Comparison of ENCODE assay signal across 8 mouse cellular contexts in the genomic region with DNA sequence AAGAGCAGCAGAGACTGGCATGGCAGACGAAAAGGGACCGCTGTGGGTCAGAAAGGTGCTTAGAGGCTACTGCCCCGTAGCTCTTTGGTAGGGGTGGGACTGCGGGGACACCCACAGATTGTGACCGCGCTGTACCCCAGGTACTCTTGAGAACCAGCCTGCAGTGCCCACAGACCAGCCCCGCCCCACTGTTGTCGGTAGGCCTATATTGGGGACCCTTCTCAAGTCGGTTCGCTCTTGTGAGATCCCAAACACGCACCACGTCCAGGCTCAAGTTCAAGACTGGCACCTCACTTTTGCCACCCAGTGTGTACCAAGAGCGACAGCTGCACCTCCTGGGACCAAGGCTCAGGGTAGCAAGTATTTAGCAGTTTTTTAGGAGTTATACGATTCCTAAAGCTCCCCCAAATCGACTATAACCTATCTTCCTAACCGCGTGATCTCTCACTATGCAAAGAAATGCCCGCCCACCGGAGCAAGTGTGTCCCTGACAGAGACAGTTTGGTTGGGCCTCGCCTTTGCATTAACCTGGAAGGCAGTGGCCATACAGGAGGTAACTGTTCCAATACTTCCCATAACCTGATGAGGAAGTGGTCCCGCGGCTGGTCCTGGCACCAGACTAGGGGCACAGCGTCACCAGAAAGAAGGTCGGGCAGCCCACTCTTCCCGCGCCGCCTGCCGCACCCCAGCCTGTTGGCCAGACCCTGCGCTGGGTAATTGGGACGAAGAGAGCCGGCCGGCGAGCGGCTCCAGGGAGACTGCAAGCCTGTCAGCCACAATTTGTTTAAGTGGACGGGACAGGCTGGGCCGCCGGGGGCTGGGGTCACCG. TPM values are rescaled to one million over a fixed set of nuclear protein-coding genes. Genes with fewer than 3 reads are reported as not detected.
DNase-seq lines count a peak whose midpoint lies in the region; ATAC-seq and TF ChIP-seq lines count a peak whose summit lies in the region.

No protein-coding gene starts in this region.

- H3K9me3 ChIP-seq in kidney, embryonic 16.5 days (ENCODE audit: low read length), result no peaks in the 10 kb centered on the region
- no peaks in the 10 kb centered on the region for H3K9me3 ChIP-seq in neural tube, embryonic 12.5 days

- H3K4me2 ChIP-seq in kidney, embryonic 16.5 days (replicated peaks; ENCODE audit: low read depth, low read length), result peak overlapping the region; percentile 79
- peak overlapping the region; percentile 60 for H3K4me2 ChIP-seq in neural tube, embryonic 12.5 days (replicated peaks)

- H3K4me1 ChIP-seq in kidney, adult 2 months (ENCODE audit: control insufficient read depth, insufficient read depth, low read length), result peaks cover 19% of the 10 kb centered on the region
- H3K4me1 ChIP-seq in kidney, embryonic 16.5 days (ENCODE audit: insufficient read depth, low read length), result peaks cover 59% of the 10 kb centered on the region
- peaks cover 38% of the 10 kb centered on the region for H3K4me1 ChIP-seq in neural tube, embryonic 12.5 days

- no peak for TF ChIP-seq POLR2A in kidney, adult 2 months (IDR thresholded peaks at IDR 0.05; ENCODE audit: low read depth, low read length)

- H3K27me3 ChIP-seq in kidney, adult 2 months (replicated peaks; ENCODE audit: control insufficient read depth, insufficient read depth, low read length), result no peaks in the 10 kb centered on the region
- peaks cover 27% of the 10 kb centered on the region; the same call in 1 of the 2 replicates for H3K27me3 ChIP-seq in kidney, embryonic 16.5 days (ENCODE audit: insufficient read depth, low read length)
- H3K27me3 ChIP-seq in neural tube, embryonic 12.5 days (replicated peaks), result peaks cover 89% of the 10 kb centered on the region

- peak; percentile 52 for ATAC-seq in granulocyte monocyte progenitor cell, adult 5-6 weeks (replicated peaks; ENCODE audit: poor library complexity, severe bottlenecking)
- no peak for ATAC-seq in kidney, embryonic 16.5 days (ENCODE audit: low FRiP score, low TSS enrichment)
- no peak for ATAC-seq in neural tube, embryonic 12.5 days (ENCODE audit: low FRiP score, low read depth)

- H3K36me3 ChIP-seq in kidney, adult 2 months (ENCODE audit: control insufficient read depth, insufficient read depth, low read length), result no peaks in the 10 kb centered on the region
- no peaks in the 10 kb centered on the region for H3K36me3 ChIP-seq in kidney, embryonic 16.5 days (ENCODE audit: insufficient read depth, low read length)
- H3K36me3 ChIP-seq in neural tube, embryonic 12.5 days, result no peaks in the 10 kb centered on the region

- no peak for DNase-seq in kidney, adult 2 months
- no peak for DNase-seq in kidney, adult 8-10 months
- no peak for DNase-seq in thymus, postnatal 10 days (ENCODE audit: low spot score in 2 of 2)
- DNase-seq in left cerebral cortex, adult 18-20 months (ENCODE audit: low spot score in 2 of 2), result no peak
- no peak for DNase-seq in cerebellum, adult 9-11 months

- 44% methylated on average over 38 of the region's 38 CpGs for WGBS in kidney, adult 2 months
- whole genome bisulfite sequencing in kidney, embryonic 16.5 days, result 15% methylated on average over 38 of the region's 38 CpGs
- WGBS in neural tube, embryonic 12.5 days, result 5% methylated on average over 38 of the region's 38 CpGs

- TF ChIP-seq CTCF in kidney, adult 2 months (conservative IDR thresholded peaks at IDR 0.05; ENCODE audit: insufficient read depth, insufficient read length, low read depth, low read length), result no peak

- peak overlapping the region; percentile 39 for H3K27ac ChIP-seq in kidney, adult 2 months (ENCODE audit: insufficient read depth, low read depth, low read length)
- H3K27ac ChIP-seq in kidney, embryonic 16.5 days (ENCODE audit: low read length), result peak overlapping the region; percentile 87
- no peak overlapping the region for H3K27ac ChIP-seq in neural tube, embryonic 12.5 days

- peak overlapping the region; percentile 70 for H3K9ac ChIP-seq in kidney, embryonic 16.5 days (replicated peaks; ENCODE audit: low read length)
- no peak overlapping the region for H3K9ac ChIP-seq in neural tube, embryonic 12.5 days

- peak overlapping the region; percentile 6 for H3K4me3 ChIP-seq in kidney, adult 2 months (ENCODE audit: insufficient read depth, low read depth, low read length)
- H3K4me3 ChIP-seq in kidney, embryonic 16.5 days (ENCODE audit: low read length), result peak overlapping the region; percentile 74
- H3K4me3 ChIP-seq in neural tube, embryonic 12.5 days, result no peak overlapping the region; the same call in 1 of the 2 replicates

RNA-seq across cellular contexts. Expression of gene Tbx2, which starts 3.4 kb away (rescaled TPM):
- polyA plus RNA-seq in kidney, adult 2 months (2012; rRNA removed), result 58.5 and 66.9 TPM in 2 replicates
- total RNA-seq in granulocyte monocyte progenitor cell, adult 5-6 weeks (2014; fragmentation: Nextera tagmentation), result 0.11 TPM in 1 of 2 replicates, not detected in the other
- total RNA-seq in granulocyte monocyte progenitor cell, adult 5-6 weeks (2017), result not detected in 2 replicates
- polyA plus RNA-seq in kidney, embryonic 16.5 days (2015; fragmentation: Nextera tagmentation; extraction: Ambion mirVana), result 10.3 TPM in 2 replicates
- polyA plus RNA-seq in neural tube, embryonic 12.5 days (2016; fragmentation: Nextera tagmentation; extraction: Ambion mirVana), result 4.7 and 5.3 TPM in 2 replicates
- 1 to 10 TPM; 1.3 to 1.5 TPM for total RNA-seq in left cerebral cortex, adult 18-20 months (2021)

RNA-seq across cellular contexts. Expression of gene Gm11444, which starts 21.2 kb away (rescaled TPM):
- not detected in 2 replicates for polyA plus RNA-seq in kidney, adult 2 months (2012; rRNA removed)
- total RNA-seq in granulocyte monocyte progenitor cell, adult 5-6 weeks (2014; fragmentation: Nextera tagmentation), result not detected in 2 replicates
- not detected in 2 replicates for total RNA-seq in granulocyte monocyte progenitor cell, adult 5-6 weeks (2017)
- not detected in 2 replicates for polyA plus RNA-seq in kidney, embryonic 16.5 days (2015; fragmentation: Nextera tagmentation; extraction: Ambion mirVana)
- not detected in 2 replicates for polyA plus RNA-seq in neural tube, embryonic 12.5 days (2016; fragmentation: Nextera tagmentation; extraction: Ambion mirVana)
- not detected for total RNA-seq in left cerebral cortex, adult 18-20 months (2021)

RNA-seq across cellular contexts. Expression of gene Tbx4, which starts 57.3 kb away (rescaled TPM):
- 0.08 TPM in 2 replicates for polyA plus RNA-seq in kidney, adult 2 months (2012; rRNA removed)
- not detected in 2 replicates for total RNA-seq in granulocyte monocyte progenitor cell, adult 5-6 weeks (2014; fragmentation: Nextera tagmentation)
- not detected in 2 replicates for total RNA-seq in granulocyte monocyte progenitor cell, adult 5-6 weeks (2017)
- 0.24 and 1.7 TPM in 2 replicates for polyA plus RNA-seq in kidney, embryonic 16.5 days (2015; fragmentation: Nextera tagmentation; extraction: Ambion mirVana)
- polyA plus RNA-seq in neural tube, embryonic 12.5 days (2016; fragmentation: Nextera tagmentation; extraction: Ambion mirVana), result 0.39 and 0.61 TPM in 2 replicates
- total RNA-seq in left cerebral cortex, adult 18-20 months (2021), result under 1 TPM in 1 of 2 experiments, not detected in 1; 0.14 TPM
